ENCODE assay signal across 8 mouse cellular contexts in genomic region chr17:23700079-23700478, GRCm38 (mm10). TPM values are rescaled to one million over a fixed set of nuclear protein-coding genes. Genes with fewer than 3 reads are reported as not detected.
DNase-seq lines count a peak whose midpoint lies in the region; ATAC-seq and TF ChIP-seq lines count a peak whose summit lies in the region.

No protein-coding gene starts in this region.

- peak; percentile 11; the same call in 1 of the 2 replicates for TF ChIP-seq CTCF in E14TG2a.4 (conservative IDR thresholded peaks at IDR 0.05; ENCODE audit: low read length)
- TF ChIP-seq CTCF in heart, postnatal 0 days (IDR thresholded peaks at IDR 0.05; ENCODE audit: low read depth) = peak; percentile 84
- TF ChIP-seq CTCF in stomach, postnatal 0 days (IDR thresholded peaks at IDR 0.05; ENCODE audit: low read depth) = peak; percentile 90

- 0 out of 2 replicates have a peak overlapping the region, but pooled peaks have one; percentile 13 for H3K27ac ChIP-seq in forebrain, embryonic 12.5 days
- H3K27ac ChIP-seq in heart, postnatal 0 days (ENCODE audit: low read depth) = no peak overlapping the region
- no peak overlapping the region for H3K27ac ChIP-seq in liver, embryonic 15.5 days (replicated peaks)
- H3K27ac ChIP-seq in neural tube, embryonic 12.5 days = no peak overlapping the region
- no peak overlapping the region for H3K27ac ChIP-seq in stomach, postnatal 0 days (replicated peaks)

- H3K9ac ChIP-seq in forebrain, embryonic 12.5 days = peak overlapping the region; percentile 63
- peak overlapping the region; percentile 49; the same call in 1 of the 2 replicates for H3K9ac ChIP-seq in heart, postnatal 0 days (replicated peaks; ENCODE audit: low read depth, low read length)
- no peak overlapping the region for H3K9ac ChIP-seq in liver, embryonic 15.5 days
- H3K9ac ChIP-seq in neural tube, embryonic 12.5 days = peak overlapping the region; percentile 69
- peak overlapping the region; percentile 64 for H3K9ac ChIP-seq in stomach, postnatal 0 days (ENCODE audit: low read length)

- H3K4me3 ChIP-seq in E14TG2a.4 (replicated peaks; ENCODE audit: low read length) = peak overlapping the region; percentile 90
- peak overlapping the region; percentile 77 for H3K4me3 ChIP-seq in forebrain, embryonic 12.5 days (replicated peaks)
- peak overlapping the region; percentile 60 for H3K4me3 ChIP-seq in heart, postnatal 0 days (ENCODE audit: low read depth, low read length)
- peak overlapping the region; percentile 60 for H3K4me3 ChIP-seq in liver, embryonic 15.5 days (replicated peaks)
- peak overlapping the region; percentile 74 for H3K4me3 ChIP-seq in neural tube, embryonic 12.5 days
- H3K4me3 ChIP-seq in stomach, postnatal 0 days (ENCODE audit: low read depth, low read length) = peak overlapping the region; percentile 63

- H3K4me1 ChIP-seq in E14TG2a.4 (replicated peaks; ENCODE audit: low read depth, low read length) = peaks cover 49% of the 10 kb centered on the region
- peaks cover 7% of the 10 kb centered on the region for H3K4me1 ChIP-seq in forebrain, embryonic 12.5 days
- H3K4me1 ChIP-seq in heart, postnatal 0 days (ENCODE audit: control insufficient read depth, insufficient read depth) = no peaks in the 10 kb centered on the region
- H3K4me1 ChIP-seq in liver, embryonic 15.5 days (replicated peaks) = peaks cover 9% of the 10 kb centered on the region
- peaks cover 8% of the 10 kb centered on the region for H3K4me1 ChIP-seq in neural tube, embryonic 12.5 days
- H3K4me1 ChIP-seq in stomach, postnatal 0 days (replicated peaks; ENCODE audit: control insufficient read depth, insufficient read depth) = no peaks in the 10 kb centered on the region

- DNase-seq in c-Kit-positive CD71-positive TER-119-positive erythroid progenitor cells, embryonic 14.5 days (ENCODE audit: low spot score) = peak; percentile 75
- peak; percentile 84 for DNase-seq in heart, postnatal 0 days (ENCODE audit: low spot score)
- peak; percentile 92 to 95 for DNase-seq in kidney, postnatal 4 days
- peak; percentile 92 for DNase-seq in stomach, postnatal 0 days (ENCODE audit: low spot score)

- peaks cover 33% of the 10 kb centered on the region for H3K27me3 ChIP-seq in E14TG2a.4 (ENCODE audit: insufficient read depth, low read length)
- H3K27me3 ChIP-seq in forebrain, embryonic 12.5 days = peaks cover 63% of the 10 kb centered on the region
- peaks cover 29% of the 10 kb centered on the region for H3K27me3 ChIP-seq in heart, postnatal 0 days (ENCODE audit: control insufficient read depth, insufficient read depth, low read length)
- H3K27me3 ChIP-seq in liver, embryonic 15.5 days = peaks cover 87% of the 10 kb centered on the region
- H3K27me3 ChIP-seq in neural tube, embryonic 12.5 days (replicated peaks) = peaks cover 33% of the 10 kb centered on the region
- H3K27me3 ChIP-seq in stomach, postnatal 0 days (ENCODE audit: control insufficient read depth, insufficient read depth, low read length) = no peaks in the 10 kb centered on the region

- under 1% methylated on average over 24 of the region's 28 CpGs for WGBS in forebrain, embryonic 12.5 days
- under 1% methylated on average over 24 of the region's 28 CpGs for whole genome bisulfite sequencing in heart, postnatal 0 days
- 2% methylated on average over 25 of the region's 28 CpGs for WGBS in liver, embryonic 15.5 days (ENCODE audit: insufficient replicate concordance)
- under 1% methylated on average over 19 of the region's 28 CpGs for WGBS in neural tube, embryonic 12.5 days
- WGBS in stomach, postnatal 0 days = under 1% methylated on average over 27 of the region's 28 CpGs

- peak; percentile 95 for ATAC-seq in forebrain, embryonic 12.5 days (ENCODE audit: low FRiP score)
- ATAC-seq in heart, postnatal 0 days (ENCODE audit: insufficient read depth, low read depth) = peak; percentile 96
- ATAC-seq in liver, embryonic 15.5 days (ENCODE audit: insufficient read depth) = peak; percentile 84
- peak; percentile 96 for ATAC-seq in neural tube, embryonic 12.5 days (ENCODE audit: low FRiP score, low read depth)
- peak; percentile 98 for ATAC-seq in stomach, postnatal 0 days (ENCODE audit: low FRiP score, low TSS enrichment)

- peak overlapping the region; percentile 100 for H3K4me2 ChIP-seq in forebrain, embryonic 12.5 days
- H3K4me2 ChIP-seq in heart, postnatal 0 days (ENCODE audit: low read depth, low read length) = peak overlapping the region; percentile 96
- H3K4me2 ChIP-seq in liver, embryonic 15.5 days = peak overlapping the region; percentile 89
- peak overlapping the region; percentile 99 for H3K4me2 ChIP-seq in neural tube, embryonic 12.5 days (replicated peaks)
- peak overlapping the region; percentile 100 for H3K4me2 ChIP-seq in stomach, postnatal 0 days (replicated peaks; ENCODE audit: low read depth)

- no peaks in the 10 kb centered on the region for H3K36me3 ChIP-seq in E14TG2a.4 (ENCODE audit: insufficient read depth, low read length)
- H3K36me3 ChIP-seq in forebrain, embryonic 12.5 days (replicated peaks) = no peaks in the 10 kb centered on the region
- H3K36me3 ChIP-seq in heart, postnatal 0 days (replicated peaks; ENCODE audit: control insufficient read depth, insufficient read depth, low read length) = no peaks in the 10 kb centered on the region
- no peaks in the 10 kb centered on the region for H3K36me3 ChIP-seq in liver, embryonic 15.5 days (replicated peaks)
- no peaks in the 10 kb centered on the region for H3K36me3 ChIP-seq in neural tube, embryonic 12.5 days
- H3K36me3 ChIP-seq in stomach, postnatal 0 days (ENCODE audit: control insufficient read depth, insufficient read depth, low read length) = no peaks in the 10 kb centered on the region

- no peaks in the 10 kb centered on the region for H3K9me3 ChIP-seq in E14TG2a.4 (ENCODE audit: low read length)
- H3K9me3 ChIP-seq in forebrain, embryonic 12.5 days = no peaks in the 10 kb centered on the region
- no peaks in the 10 kb centered on the region for H3K9me3 ChIP-seq in heart, postnatal 0 days (replicated peaks; ENCODE audit: control insufficient read depth, low read length)
- H3K9me3 ChIP-seq in liver, embryonic 15.5 days (replicated peaks) = no peaks in the 10 kb centered on the region
- no peaks in the 10 kb centered on the region for H3K9me3 ChIP-seq in neural tube, embryonic 12.5 days
- H3K9me3 ChIP-seq in stomach, postnatal 0 days (ENCODE audit: control insufficient read depth, low read length) = no peaks in the 10 kb centered on the region

- no peak for TF ChIP-seq EP300 in heart, postnatal 0 days (IDR thresholded peaks at IDR 0.05; ENCODE audit: low read depth)
- no peak for TF ChIP-seq EP300 in stomach, postnatal 0 days (optimal IDR thresholded peaks at IDR 0.05)

RNA-seq across cellular contexts. Expression of gene Cldn9, which starts 16.3 kb away (rescaled TPM):
- 6.3 and 8.2 TPM in 2 replicates for polyA plus RNA-seq in forebrain, embryonic 12.5 days (2016; fragmentation: Nextera tagmentation; extraction: Ambion mirVana)
- total RNA-seq in heart, postnatal 0 days (2014; rRNA removed; ENCODE audit: low replicate concordance) = not detected in 2 replicates
- not detected in 2 replicates for polyA plus RNA-seq in heart, postnatal 0 days (2015; fragmentation: Nextera tagmentation; extraction: Ambion mirVana)
- not detected in 2 replicates for polyA plus RNA-seq in liver, embryonic 15.5 days (2015; fragmentation: Nextera tagmentation; extraction: Ambion mirVana)
- polyA plus RNA-seq in neural tube, embryonic 12.5 days (2016; fragmentation: Nextera tagmentation; extraction: Ambion mirVana) = 0.74 and 1.9 TPM in 2 replicates
- 0.79 and 0.92 TPM in 2 replicates for polyA plus RNA-seq in stomach, postnatal 0 days (2015; fragmentation: Nextera tagmentation; extraction: Ambion mirVana)

RNA-seq across cellular contexts. Expression of gene Cldn6, which starts 21.0 kb away (rescaled TPM):
- 7.1 and 8.0 TPM in 2 replicates for polyA plus RNA-seq in forebrain, embryonic 12.5 days (2016; fragmentation: Nextera tagmentation; extraction: Ambion mirVana)
- total RNA-seq in heart, postnatal 0 days (2014; rRNA removed; ENCODE audit: low replicate concordance) = not detected in 2 replicates
- polyA plus RNA-seq in heart, postnatal 0 days (2015; fragmentation: Nextera tagmentation; extraction: Ambion mirVana) = not detected in 2 replicates
- polyA plus RNA-seq in liver, embryonic 15.5 days (2015; fragmentation: Nextera tagmentation; extraction: Ambion mirVana) = 0.89 and 2.0 TPM in 2 replicates
- 2.7 and 3.6 TPM in 2 replicates for polyA plus RNA-seq in neural tube, embryonic 12.5 days (2016; fragmentation: Nextera tagmentation; extraction: Ambion mirVana)
- 3.0 and 3.2 TPM in 2 replicates for polyA plus RNA-seq in stomach, postnatal 0 days (2015; fragmentation: Nextera tagmentation; extraction: Ambion mirVana)

RNA-seq across cellular contexts. Expression of gene 1520401A03Rik, which starts 22.5 kb away (rescaled TPM):
- 0.17 TPM in 1 of 2 replicates, not detected in the other for polyA plus RNA-seq in forebrain, embryonic 12.5 days (2016; fragmentation: Nextera tagmentation; extraction: Ambion mirVana)
- total RNA-seq in heart, postnatal 0 days (2014; rRNA removed; ENCODE audit: low replicate concordance) = not detected in 2 replicates
- not detected in 2 replicates for polyA plus RNA-seq in heart, postnatal 0 days (2015; fragmentation: Nextera tagmentation; extraction: Ambion mirVana)
- polyA plus RNA-seq in liver, embryonic 15.5 days (2015; fragmentation: Nextera tagmentation; extraction: Ambion mirVana) = 0.10 and 0.15 TPM in 2 replicates
- polyA plus RNA-seq in neural tube, embryonic 12.5 days (2016; fragmentation: Nextera tagmentation; extraction: Ambion mirVana) = 0.79 and 1.1 TPM in 2 replicates
- polyA plus RNA-seq in stomach, postnatal 0 days (2015; fragmentation: Nextera tagmentation; extraction: Ambion mirVana) = 0.04 and 0.16 TPM in 2 replicates

RNA-seq across cellular contexts. Expression of gene Tnfrsf12a, which starts 22.8 kb away (rescaled TPM):
- 3.6 and 4.2 TPM in 2 replicates for polyA plus RNA-seq in forebrain, embryonic 12.5 days (2016; fragmentation: Nextera tagmentation; extraction: Ambion mirVana)
- 275 and 286 TPM in 2 replicates for total RNA-seq in heart, postnatal 0 days (2014; rRNA removed; ENCODE audit: low replicate concordance)
- polyA plus RNA-seq in heart, postnatal 0 days (2015; fragmentation: Nextera tagmentation; extraction: Ambion mirVana) = 121 and 160 TPM in 2 replicates
- 5.8 and 6.4 TPM in 2 replicates for polyA plus RNA-seq in liver, embryonic 15.5 days (2015; fragmentation: Nextera tagmentation; extraction: Ambion mirVana)
- 3.1 and 3.9 TPM in 2 replicates for polyA plus RNA-seq in neural tube, embryonic 12.5 days (2016; fragmentation: Nextera tagmentation; extraction: Ambion mirVana)
- 33.5 and 33.7 TPM in 2 replicates for polyA plus RNA-seq in stomach, postnatal 0 days (2015; fragmentation: Nextera tagmentation; extraction: Ambion mirVana)

RNA-seq across cellular contexts. Expression of gene Pkmyt1, which starts 26.1 kb away (rescaled TPM):
- 47.3 and 49.6 TPM in 2 replicates for polyA plus RNA-seq in forebrain, embryonic 12.5 days (2016; fragmentation: Nextera tagmentation; extraction: Ambion mirVana)
- 18.2 and 21.7 TPM in 2 replicates for total RNA-seq in heart, postnatal 0 days (2014; rRNA removed; ENCODE audit: low replicate concordance)
- polyA plus RNA-seq in heart, postnatal 0 days (2015; fragmentation: Nextera tagmentation; extraction: Ambion mirVana) = 8.6 and 9.0 TPM in 2 replicates
- polyA plus RNA-seq in liver, embryonic 15.5 days (2015; fragmentation: Nextera tagmentation; extraction: Ambion mirVana) = 28.8 and 34.7 TPM in 2 replicates
- 32.7 and 34.1 TPM in 2 replicates for polyA plus RNA-seq in neural tube, embryonic 12.5 days (2016; fragmentation: Nextera tagmentation; extraction: Ambion mirVana)
- polyA plus RNA-seq in stomach, postnatal 0 days (2015; fragmentation: Nextera tagmentation; extraction: Ambion mirVana) = 17.1 and 17.6 TPM in 2 replicates

Comparison
In these comparisons a context has a peak if more than half of its experiments do, and no peak if none do; other contexts are left out.
1. CTCF ChIP-seq: peak in every context shown above with its lines; median percentile 90 in stomach, postnatal 0 days; 84 in heart, postnatal 0 days; 11 in E14TG2a.4.